Mouse (Mus musculus) C2C12 (cell line): ENCODE measurements around the gene March10. TPM values are rescaled to one million over a fixed set of nuclear protein-coding genes. Genes with fewer than 3 reads are reported as not detected.

Source experiments
- H3K27me3 ChIP-seq: one replicate; pipeline ENCODE4 v1.6.1; 2011; ENCODE audit not compliant: control insufficient read depth, insufficient read depth, insufficient read length
- H3K36me3 ChIP-seq: one replicate; pipeline ENCODE4 v1.6.1; 2011; ENCODE audit not compliant: control insufficient read depth, insufficient read depth
- H3K4me3 ChIP-seq: one replicate; pipeline ENCODE4 v1.5.1; 2011; ENCODE audit warnings: mild to moderate bottlenecking, control low read depth; ENCODE audit not compliant: poor library complexity, insufficient read depth, severe bottlenecking
- H3K79me2 ChIP-seq: one replicate; pipeline ENCODE4 v1.6.1; 2011; ENCODE audit not compliant: control insufficient read depth, insufficient read depth
- H3K79me3 ChIP-seq: one replicate; pipeline ENCODE4 v1.6.1; 2011; ENCODE audit warnings: low read depth, control low read depth
- H3ac ChIP-seq: one replicate; pipeline ENCODE3; 2011; ENCODE audit warnings: low read depth; ENCODE audit not compliant: control insufficient read depth, insufficient read length
- CEBPB ChIP-seq: IDR thresholded peaks from one replicate; pipeline ENCODE4 v1.6.1; 2011; ENCODE audit warnings: low read depth, mild to moderate bottlenecking, control low read depth, moderate library complexity
- CTCF ChIP-seq: IDR thresholded peaks from one replicate; pipeline ENCODE4 v1.5.1; 2011; ENCODE audit not compliant: control insufficient read depth, insufficient read depth, insufficient read length
- FOSL1 ChIP-seq: IDR thresholded peaks from one replicate; pipeline ENCODE4 v1.8.0; 2011; ENCODE audit warnings: mild to moderate bottlenecking, low read length; ENCODE audit not compliant: poor library complexity, insufficient read depth, severe bottlenecking
- MAX ChIP-seq: IDR thresholded peaks from one replicate; pipeline ENCODE4 v1.6.1; 2011; ENCODE audit warnings: mild to moderate bottlenecking, control low read depth
- MYOD1 ChIP-seq: IDR thresholded peaks from one replicate; pipeline ENCODE4 v1.6.1; 2011; ENCODE audit warnings: low read depth; ENCODE audit not compliant: control insufficient read depth, insufficient read length
- MYOG ChIP-seq: IDR thresholded peaks from one replicate; pipeline ENCODE4 v1.6.1; 2011; ENCODE audit not compliant: control insufficient read depth, insufficient read length; ENCODE audit errors: extremely low read depth
- USF1 ChIP-seq: IDR thresholded peaks from one replicate; pipeline ENCODE4 v1.6.1; 2011; ENCODE audit warnings: low read depth, mild to moderate bottlenecking, control low read depth, moderate library complexity
- polyA plus RNA-seq: library from polyadenylated mRNA; unstranded; fragments of >200 nt; fragmentation: generic; extraction: Trizol; gene quantifications from one replicate; pipeline ENCODE4 v1.2.1, GENCODE M21; 2012; ENCODE audit warnings: missing spikeins

The March10 gene
- polyA plus RNA-seq, 1 experiment: 0.09 TPM

DNA sequence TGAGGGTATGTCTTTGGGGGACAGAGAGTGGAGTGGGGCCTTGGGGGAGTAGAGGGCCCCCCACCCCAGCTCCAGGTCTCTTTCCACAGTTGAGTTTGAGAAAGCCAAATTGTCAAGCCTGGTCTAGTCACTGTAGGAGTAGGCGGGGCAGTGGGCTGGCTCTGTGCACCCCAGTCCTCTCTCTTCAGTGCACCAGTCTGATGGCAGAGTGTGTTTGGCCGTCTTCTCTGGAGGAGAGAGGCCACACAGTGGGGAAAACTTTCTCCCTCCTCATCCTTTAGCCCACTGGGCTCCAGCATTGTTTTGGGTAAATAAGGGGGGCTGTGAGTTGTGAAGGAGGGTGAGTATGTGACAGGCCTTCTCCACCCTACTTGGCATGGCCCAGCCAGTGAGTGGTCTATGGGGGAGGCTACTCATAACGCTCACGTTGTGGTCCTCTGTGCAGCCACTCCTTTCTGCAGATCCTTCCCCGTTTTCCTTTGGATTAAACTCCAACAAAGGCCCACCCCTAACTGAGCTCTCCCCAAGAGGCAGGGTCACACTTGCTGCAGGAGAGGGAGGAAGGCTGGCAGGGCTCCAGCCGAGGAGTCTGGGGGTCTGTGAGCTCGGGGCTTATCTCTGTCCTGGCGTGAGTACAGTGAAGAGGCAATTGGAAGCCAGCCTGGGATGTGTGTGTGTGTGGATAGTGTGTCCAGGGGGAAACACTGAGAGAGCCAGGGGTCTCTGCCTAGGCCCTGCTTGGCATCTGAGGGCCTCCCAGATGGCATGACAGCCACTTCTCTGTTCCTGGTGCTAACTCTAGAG is 122.5 kb downstream of the March10 start:
- Histone ChIP-seq H3K4me3 (no peak overlapping the region), H3K79me3 (no peaks in the 10 kb centered on the region), H3ac (no peak overlapping the region), H3K79me2 (no peaks in the 10 kb centered on the region), H3K36me3 (peaks cover 14% of the 10 kb centered on the region), H3K27me3 (no peaks in the 10 kb centered on the region)
- TF ChIP-seq MAX (no peak), FOSL1 (no peak), MYOD1 (no peak), MYOG (no peak), USF1 (no peak), CEBPB (no peak), CTCF (no peak)

DNA sequence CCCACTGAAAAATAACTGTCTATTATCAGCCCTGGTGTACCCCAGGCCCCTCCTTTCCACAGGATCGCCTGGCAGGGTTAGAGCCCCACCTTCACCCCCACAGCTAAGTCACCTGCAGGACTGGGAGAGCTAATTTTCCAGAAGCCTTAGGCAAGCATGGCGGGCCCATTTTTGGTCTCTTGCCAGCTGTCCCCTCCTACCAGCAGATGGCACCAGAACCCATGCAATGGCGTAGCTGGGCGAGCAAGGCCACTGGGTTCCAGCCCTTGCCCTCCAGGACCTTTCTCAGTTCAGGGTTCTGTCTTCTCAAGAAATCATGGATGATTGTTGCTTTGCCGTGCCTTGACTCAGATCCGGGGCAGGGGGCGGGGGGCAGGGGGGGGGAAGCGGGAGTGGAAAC is 124.1 kb downstream of the March10 start:
- TF ChIP-seq CTCF (peak; percentile 50), FOSL1 (no peak), MYOD1 (no peak), CEBPB (no peak), MAX (no peak)
- H3K79me2 ChIP-seq: no peaks in the 10 kb centered on the region
- peaks cover 17% of the 10 kb centered on the region for H3K36me3 ChIP-seq
- H3K4me3 ChIP-seq: no peak overlapping the region
- H3K27me3 ChIP-seq: no peaks in the 10 kb centered on the region
- H3K79me3 ChIP-seq: no peaks in the 10 kb centered on the region
- H3ac ChIP-seq: no peak overlapping the region

DNA sequence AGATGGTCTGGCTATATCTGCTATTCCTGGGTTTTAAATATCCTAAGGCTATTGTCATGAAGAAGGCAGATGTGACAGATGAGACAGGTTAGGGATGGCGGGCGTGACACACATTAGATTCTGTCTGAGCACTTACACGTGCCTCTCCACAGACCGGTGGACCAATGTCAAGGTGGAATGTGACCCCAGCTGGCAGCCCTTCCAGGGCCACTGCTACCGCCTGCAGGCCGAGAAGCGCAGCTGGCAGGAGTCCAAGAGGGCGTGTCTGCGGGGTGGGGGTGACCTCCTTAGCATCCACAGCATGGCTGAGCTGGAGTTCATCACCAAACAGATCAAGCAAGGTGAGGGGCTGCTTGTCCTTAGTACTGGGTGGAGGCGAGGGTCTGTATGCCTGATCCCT is 124.8 kb downstream of the March10 start:
- no peaks in the 10 kb centered on the region for H3K79me2 ChIP-seq
- no peak for TF ChIP-seq CEBPB
- TF ChIP-seq MYOG: no peak
- no peak for TF ChIP-seq CTCF
- no peak for TF ChIP-seq MAX
- TF ChIP-seq USF1: no peak
- no peak for TF ChIP-seq FOSL1
- no peak for TF ChIP-seq MYOD1
- no peaks in the 10 kb centered on the region for H3K79me3 ChIP-seq
- peaks cover 23% of the 10 kb centered on the region for H3K36me3 ChIP-seq
- no peak overlapping the region for H3K4me3 ChIP-seq
- H3K27me3 ChIP-seq: no peaks in the 10 kb centered on the region
- no peak overlapping the region for H3ac ChIP-seq

DNA sequence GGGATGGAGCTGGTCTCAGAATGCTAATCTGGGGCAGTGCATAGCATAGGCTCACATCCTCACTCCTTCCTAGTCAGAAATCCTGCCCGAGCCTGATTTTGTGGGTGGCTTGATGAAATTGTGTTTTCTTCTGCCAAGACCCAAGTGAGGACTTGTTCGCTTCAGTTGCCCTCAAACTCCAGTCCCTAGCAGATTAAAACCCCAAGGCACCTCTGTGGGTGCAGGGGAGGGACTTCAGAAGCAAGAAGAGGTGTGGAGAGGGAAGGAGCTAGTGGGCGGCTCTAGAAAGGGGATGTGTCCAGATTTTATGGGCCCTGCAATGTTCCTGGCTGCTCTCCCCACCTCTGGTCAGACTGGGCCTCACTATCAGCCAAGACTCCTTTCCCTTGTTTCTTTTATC is 125.4 kb downstream of the March10 start:
- no peaks in the 10 kb centered on the region for H3K79me2 ChIP-seq
- H3K4me3 ChIP-seq: no peak overlapping the region
- H3ac ChIP-seq: no peak overlapping the region
- TF ChIP-seq CTCF (no peak), MYOD1 (no peak), FOSL1 (no peak), MAX (no peak), MYOG (no peak), CEBPB (no peak), USF1 (no peak)
- no peaks in the 10 kb centered on the region for H3K79me3 ChIP-seq
- peaks cover 18% of the 10 kb centered on the region for H3K36me3 ChIP-seq
- no peaks in the 10 kb centered on the region for H3K27me3 ChIP-seq

DNA sequence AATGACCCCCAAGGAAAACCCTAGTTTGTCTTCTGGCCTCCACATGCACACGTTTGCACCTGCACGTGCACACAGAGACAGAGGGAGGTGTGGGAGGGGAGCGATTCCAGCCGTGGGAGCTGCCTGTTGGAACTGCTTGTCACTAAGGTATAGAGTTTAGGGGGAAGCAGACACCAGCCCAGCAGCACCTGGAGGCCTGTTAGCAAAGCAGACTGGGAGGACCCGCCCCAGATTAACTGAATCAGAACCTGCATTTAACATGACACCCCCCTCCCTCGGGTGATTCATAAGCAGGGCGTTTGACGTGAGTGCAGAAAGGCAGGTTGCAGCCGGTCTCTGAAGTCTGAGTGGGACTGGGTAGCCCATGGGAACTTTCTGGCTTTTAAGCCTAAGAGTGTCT is 126.6 kb downstream of the March10 start:
- Histone ChIP-seq H3K79me2 (no peaks in the 10 kb centered on the region), H3K79me3 (no peaks in the 10 kb centered on the region), H3ac (no peak overlapping the region), H3K36me3 (peaks cover 24% of the 10 kb centered on the region), H3K27me3 (no peaks in the 10 kb centered on the region), H3K4me3 (no peak overlapping the region)
- TF ChIP-seq CEBPB: no peak
- TF ChIP-seq FOSL1: no peak
- TF ChIP-seq MAX: no peak
- no peak for TF ChIP-seq USF1
- no peak for TF ChIP-seq MYOG
- TF ChIP-seq MYOD1: no peak
- no peak for TF ChIP-seq CTCF

DNA sequence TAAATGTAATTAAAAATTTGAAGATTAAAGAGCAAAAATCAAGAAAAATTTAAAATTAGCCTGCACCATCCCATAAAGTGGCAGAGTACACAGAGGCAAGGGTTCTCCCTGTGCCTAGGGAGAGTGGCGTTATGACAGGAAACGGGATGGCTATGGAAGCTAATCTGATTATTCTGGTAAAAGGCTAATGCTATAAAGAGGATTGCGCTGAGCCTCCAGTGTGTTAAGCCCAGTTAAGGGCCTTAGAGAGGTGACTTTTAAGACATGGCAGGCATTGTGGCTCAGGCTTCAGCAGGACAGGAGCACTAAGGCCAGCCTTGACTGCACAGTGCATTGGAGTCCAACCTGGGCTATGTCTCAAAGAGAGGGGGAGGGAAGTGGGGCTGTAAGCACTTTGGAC is 129.4 kb downstream of the March10 start:
- no peaks in the 10 kb centered on the region for H3K79me3 ChIP-seq
- H3K79me2 ChIP-seq: peaks cover 2% of the 10 kb centered on the region
- no peak overlapping the region for H3ac ChIP-seq
- H3K4me3 ChIP-seq: no peak overlapping the region
- H3K36me3 ChIP-seq: peaks cover 25% of the 10 kb centered on the region
- TF ChIP-seq CTCF (no peak), MYOD1 (no peak), MAX (no peak), FOSL1 (no peak), CEBPB (no peak), USF1 (no peak), MYOG (no peak)
- no peaks in the 10 kb centered on the region for H3K27me3 ChIP-seq
